ENCODE assay signal across 11 mouse cellular contexts in the genomic region with DNA sequence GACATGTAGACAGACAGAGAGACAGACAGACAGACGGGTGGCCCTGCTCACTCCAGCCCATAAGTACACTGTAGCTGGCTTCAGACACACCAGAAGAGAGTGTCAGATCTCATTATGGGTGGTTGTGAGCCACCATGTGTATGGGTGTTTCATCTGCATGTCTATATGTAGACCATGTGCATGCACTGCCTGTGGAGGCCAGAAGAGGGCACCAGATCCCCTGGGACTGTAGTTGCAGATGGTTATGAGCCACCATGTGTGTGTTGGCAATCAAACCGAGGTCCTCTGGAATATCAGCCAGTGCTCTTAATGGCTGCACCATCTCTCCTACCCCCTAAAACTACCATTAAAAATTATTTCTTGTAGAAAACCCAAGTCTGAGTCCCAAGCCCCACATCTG. TPM values are rescaled to one million over a fixed set of nuclear protein-coding genes. Genes with fewer than 3 reads are reported as not detected.
A peak's percentile ranks its signal among the peaks of the same experiment; 100 is the strongest.
DNase-seq lines count a peak whose midpoint lies in the region; ATAC-seq and TF ChIP-seq lines count a peak whose summit lies in the region.
"Had no signal": no experiment of that assay in that cellular context is flagged by ENCODE, and none has a peak within 500 bp of the region (broad histone marks: within the 10 kb centered on the region; RNA-seq: fewer than 3 reads in every experiment).

No protein-coding gene starts in this region.

- H3K36me3 ChIP-seq in liver, adult 2 months (ENCODE audit: control insufficient read depth, insufficient read depth, low read length) = no peaks in the 10 kb centered on the region
- no peaks in the 10 kb centered on the region for H3K36me3 ChIP-seq in liver, embryonic 11.5 days (ENCODE audit: control insufficient read depth, insufficient read depth, low read length)
- no peaks in the 10 kb centered on the region for H3K36me3 ChIP-seq in hindbrain, embryonic 13.5 days
- H3K36me3 ChIP-seq: hindbrain, embryonic 15.5 days; midbrain, embryonic 10.5 days had no signal

- peak overlapping the region; percentile 13; the same call in 1 of the 2 replicates for H3K27ac ChIP-seq in liver, adult 2 months (replicated peaks; ENCODE audit: insufficient read depth, low read depth, low read length)
- no peak overlapping the region for H3K27ac ChIP-seq in liver, embryonic 11.5 days (ENCODE audit: low read depth, low read length)
- H3K27ac ChIP-seq in bone marrow, adult 2 months (ENCODE audit: control insufficient read depth, insufficient read depth, low read depth, low read length, poor library complexity) = peak overlapping the region; percentile 83
- H3K27ac ChIP-seq in hindbrain, embryonic 13.5 days = no peak overlapping the region
- H3K27ac ChIP-seq: hindbrain, embryonic 15.5 days; midbrain, embryonic 10.5 days had no signal

- no peak overlapping the region for H3K4me2 ChIP-seq in liver, embryonic 11.5 days
- no peak overlapping the region for H3K4me2 ChIP-seq in hindbrain, embryonic 13.5 days
- H3K4me2 ChIP-seq: hindbrain, embryonic 15.5 days had no signal

- H3K4me1 ChIP-seq in liver, adult 2 months (ENCODE audit: control insufficient read depth, insufficient read depth, low read length) = no peaks in the 10 kb centered on the region
- no peaks in the 10 kb centered on the region for H3K4me1 ChIP-seq in liver, embryonic 11.5 days (replicated peaks; ENCODE audit: control insufficient read depth, insufficient read depth, low read length)
- peaks cover 2% of the 10 kb centered on the region; the same call in 1 of the 2 replicates for H3K4me1 ChIP-seq in bone marrow, adult 2 months (ENCODE audit: control insufficient read depth, insufficient read depth, low read length)
- H3K4me1 ChIP-seq in hindbrain, embryonic 13.5 days (replicated peaks) = no peaks in the 10 kb centered on the region
- H3K4me1 ChIP-seq: hindbrain, embryonic 15.5 days; midbrain, embryonic 10.5 days had no signal

- DNase-seq in liver, adult 2 months (ENCODE audit: extremely low read depth, low read depth, low spot score) = no peak
- DNase-seq in liver, embryonic 11.5 days (ENCODE audit: low spot score) = no peak
- peak; percentile 83 for DNase-seq in ES-CJ7 (ENCODE audit: low read depth, low spot score)
- no peak for DNase-seq in right cerebral cortex, postnatal 25 days
- DNase-seq: adrenal gland, postnatal 36 days had no signal

- peak; percentile 45 for TF ChIP-seq CTCF in liver, adult 2 months (IDR thresholded peaks at IDR 0.05; ENCODE audit: low read depth, low read length)
- TF ChIP-seq CTCF in bone marrow, adult 2 months (IDR thresholded peaks at IDR 0.05; ENCODE audit: control insufficient read depth, insufficient read depth, low read length) = peak; percentile 77

- no peak for TF ChIP-seq POLR2A in liver, adult 2 months (IDR thresholded peaks at IDR 0.05; ENCODE audit: extremely low read depth, insufficient read depth, low read length)
- no peak for TF ChIP-seq POLR2A in bone marrow, adult 2 months (IDR thresholded peaks at IDR 0.05; ENCODE audit: borderline replicate concordance, control insufficient read depth, low read depth, low read length)

- no peak overlapping the region for H3K9ac ChIP-seq in liver, adult 2 months (ENCODE audit: low read depth, low read length)
- H3K9ac ChIP-seq in liver, embryonic 11.5 days (ENCODE audit: low read depth, low read length) = no peak overlapping the region
- H3K9ac ChIP-seq in hindbrain, embryonic 13.5 days = no peak overlapping the region
- H3K9ac ChIP-seq: hindbrain, embryonic 15.5 days had no signal

- H3K27me3 ChIP-seq in liver, adult 2 months (ENCODE audit: control insufficient read depth, insufficient read depth, low read length) = no peaks in the 10 kb centered on the region
- H3K27me3 ChIP-seq in liver, embryonic 11.5 days (replicated peaks; ENCODE audit: control insufficient read depth, insufficient read depth, low read length) = no peaks in the 10 kb centered on the region
- H3K27me3 ChIP-seq in hindbrain, embryonic 13.5 days = no peaks in the 10 kb centered on the region
- H3K27me3 ChIP-seq: hindbrain, embryonic 15.5 days had no signal

- no peak for ATAC-seq in liver, embryonic 11.5 days (replicated peaks; ENCODE audit: low FRiP score)
- ATAC-seq in monocyte, adult 5-6 weeks (replicated peaks; ENCODE audit: insufficient number of reproducible peaks, low FRiP score, low TSS enrichment, poor library complexity, severe bottlenecking) = peak; percentile 40
- ATAC-seq in hindbrain, embryonic 13.5 days (ENCODE audit: low FRiP score) = no peak

- no peaks in the 10 kb centered on the region for H3K79me2 ChIP-seq in liver, adult 2 months (ENCODE audit: control insufficient read depth, insufficient read depth, low read length)

- peaks cover 2% of the 10 kb centered on the region; the same call in 1 of the 2 replicates for H3K9me3 ChIP-seq in liver, embryonic 11.5 days (ENCODE audit: control insufficient read depth, low read length)
- no peaks in the 10 kb centered on the region for H3K9me3 ChIP-seq in hindbrain, embryonic 13.5 days
- H3K9me3 ChIP-seq: hindbrain, embryonic 15.5 days; midbrain, embryonic 10.5 days had no signal

- WGBS in liver, adult 2 months = 92% methylated on average over 2 of the region's 2 CpGs
- 84% methylated on average over 2 of the region's 2 CpGs for WGBS in liver, embryonic 11.5 days
- 75% methylated on average over 2 of the region's 2 CpGs for WGBS in bone marrow, adult 2 months
- WGBS in hindbrain, embryonic 13.5 days = 95% methylated on average over 2 of the region's 2 CpGs

- no peak overlapping the region for H3K4me3 ChIP-seq in liver, adult 2 months (ENCODE audit: insufficient read depth, low read depth, low read length)
- no peak overlapping the region for H3K4me3 ChIP-seq in liver, embryonic 11.5 days (ENCODE audit: low read depth, low read length)
- H3K4me3 ChIP-seq in bone marrow, adult 2 months (replicated peaks; ENCODE audit: control insufficient read depth, low read depth, low read length) = no peak overlapping the region
- no peak overlapping the region for H3K4me3 ChIP-seq in hindbrain, embryonic 13.5 days
- H3K4me3 ChIP-seq: hindbrain, embryonic 15.5 days; midbrain, embryonic 10.5 days had no signal

RNA-seq across cellular contexts. Expression of a gene that starts 11.8 kb away (rescaled TPM):
- total RNA-seq in liver, adult 2 months (2014; rRNA removed) = 8.4 and 10.3 TPM in 2 replicates
- polyA plus RNA-seq in liver, adult 2 months (2012; rRNA removed) = 3.1 and 4.5 TPM in 2 replicates
- 1.5 and 2.4 TPM in 2 replicates for polyA plus RNA-seq in liver, embryonic 11.5 days (2014; fragmentation: Nextera tagmentation; extraction: Ambion mirVana)
- polyA plus RNA-seq in bone marrow, adult 2 months (2011; ENCODE audit: insufficient read depth, insufficient read length, low replicate concordance, missing spikeins) = 10.4 and 24.3 TPM in 2 replicates
- total RNA-seq in monocyte, adult 5-6 weeks (2017) = 364 to 612 TPM (median 571 TPM) in 3 replicates
- polyA plus RNA-seq in hindbrain, embryonic 13.5 days (2015; fragmentation: Nextera tagmentation; extraction: Ambion mirVana) = 0.31 TPM in 2 replicates
- total RNA-seq: layer of hippocampus, postnatal 14 days had no signal
- polyA plus RNA-seq: midbrain, embryonic 10.5 days had no signal

RNA-seq across cellular contexts. Expression of a gene that starts 30.6 kb away (rescaled TPM):
- total RNA-seq in liver, adult 2 months (2014; rRNA removed) = 56.6 and 68.7 TPM in 2 replicates
- polyA plus RNA-seq in liver, adult 2 months (2012; rRNA removed) = 18.6 and 34.9 TPM in 2 replicates
- polyA plus RNA-seq in liver, embryonic 11.5 days (2014; fragmentation: Nextera tagmentation; extraction: Ambion mirVana) = 1.8 and 2.0 TPM in 2 replicates
- 23.0 and 75.4 TPM in 2 replicates for polyA plus RNA-seq in bone marrow, adult 2 months (2011; ENCODE audit: insufficient read depth, insufficient read length, low replicate concordance, missing spikeins)
- 181 to 197 TPM (median 187 TPM) in 3 replicates for total RNA-seq in monocyte, adult 5-6 weeks (2017)
- 0.32 and 0.61 TPM in 2 replicates for polyA plus RNA-seq in hindbrain, embryonic 13.5 days (2015; fragmentation: Nextera tagmentation; extraction: Ambion mirVana)
- polyA plus RNA-seq: midbrain, embryonic 10.5 days had no signal

RNA-seq across cellular contexts. Expression of a gene that starts 57.8 kb away (rescaled TPM):
- total RNA-seq in liver, adult 2 months (2014; rRNA removed) = 11.5 and 14.5 TPM in 2 replicates
- 2.6 and 4.5 TPM in 2 replicates for polyA plus RNA-seq in liver, adult 2 months (2012; rRNA removed)
- polyA plus RNA-seq in liver, embryonic 11.5 days (2014; fragmentation: Nextera tagmentation; extraction: Ambion mirVana) = 28.7 and 29.8 TPM in 2 replicates
- polyA plus RNA-seq in bone marrow, adult 2 months (2011; ENCODE audit: insufficient read depth, insufficient read length, low replicate concordance, missing spikeins) = 18.2 and 56.7 TPM in 2 replicates
- total RNA-seq in monocyte, adult 5-6 weeks (2017) = 270 to 442 TPM (median 434 TPM) in 3 replicates
- polyA plus RNA-seq in hindbrain, embryonic 13.5 days (2015; fragmentation: Nextera tagmentation; extraction: Ambion mirVana) = 8.1 and 10.0 TPM in 2 replicates

Comparison
In these comparisons a context has a peak if more than half of its experiments do, and no peak if none do; other contexts are left out.
1. H3K27ac ChIP-seq: peak in liver, adult 2 months (single experiment) and bone marrow, adult 2 months (single experiment); none in liver, embryonic 11.5 days (single experiment) and hindbrain, embryonic 13.5 days (single experiment).